In genomic region chr9:41172426-41172825, GRCm38 (mm10) we compare ENCODE assay signal across 11 mouse cellular contexts.
"Had no signal": no experiment of that assay in that cellular context is flagged by ENCODE, and none has a peak within 500 bp of the region (broad histone marks: within the 10 kb centered on the region; RNA-seq: fewer than 3 reads in every experiment).

No protein-coding gene starts in this region.

- ATAC-seq: midbrain, embryonic 16.5 days had no signal

- H3K9me3 ChIP-seq: limb, embryonic 15.5 days; lung, embryonic 15.5 days; megakaryocyte, embryonic 14.5 days; midbrain, embryonic 12.5 days had no signal

- H3K4me1 ChIP-seq: limb, embryonic 15.5 days; lung, embryonic 15.5 days had no signal

- H3K36me3 ChIP-seq: limb, embryonic 15.5 days; lung, embryonic 15.5 days; midbrain, embryonic 12.5 days had no signal

- H3K4me2 ChIP-seq: limb, embryonic 15.5 days; lung, embryonic 15.5 days; midbrain, embryonic 12.5 days had no signal

- H3K4me3 ChIP-seq: left cerebral cortex, adult 2 months; limb, embryonic 15.5 days; lung, embryonic 15.5 days; megakaryocyte, embryonic 14.5 days; midbrain, embryonic 12.5 days had no signal

- H3K27me3 ChIP-seq: limb, embryonic 15.5 days; lung, embryonic 15.5 days; megakaryocyte, embryonic 14.5 days; midbrain, embryonic 12.5 days had no signal

- H3K9ac ChIP-seq: limb, embryonic 15.5 days; lung, embryonic 15.5 days; midbrain, embryonic 12.5 days had no signal

- DNase-seq: kidney, adult 18-20 months; lung, postnatal 14 days; right cerebral cortex, postnatal 14 days; thymus, postnatal 4 days had no signal

- H3K27ac ChIP-seq: left cerebral cortex, adult 2 months; limb, embryonic 15.5 days; lung, embryonic 15.5 days; macrophage; midbrain, embryonic 12.5 days had no signal
